Mouse (Mus musculus) liver, adult (tissue): ENCODE measurements at regions not wholly inside any gene's neighbourhood (a gene's known extent, or its start where the extent isn't known, plus 50 kb on each side); places are given as distances from the start of the nearest gene placed in this dataset.

Source experiments
- GATA4 ChIP-seq: IDR thresholded peaks from 2 replicates; pipeline ENCODE4 v1.6.1; 2014; ENCODE audit warnings: mild to moderate bottlenecking, low read length; ENCODE audit not compliant: insufficient replicate concordance

- TF ChIP-seq GATA4, result no peak
Observed at GRCm38 (mm10) chr11:43952151-43952550, 51.1 kb upstream of the Adra1b start.

GRCm38 (mm10) chr11:43958241-43958975, 57.4 kb upstream of the Adra1b start:
- no peak for TF ChIP-seq GATA4

GRCm38 (mm10) chr11:43958976-43959315, 57.9 kb upstream of the Adra1b start:
- TF ChIP-seq GATA4, result no peak

GRCm38 (mm10) chr11:43960348-43961105, 59.5 kb upstream of the Adra1b start:
- no peak for TF ChIP-seq GATA4

GRCm38 (mm10) chr11:43961398-43962070, 60.5 kb upstream of the Adra1b start:
- no peak for TF ChIP-seq GATA4

- no peak for TF ChIP-seq GATA4
Observed at GRCm38 (mm10) chr11:43967764-43968163, 66.8 kb upstream of the Adra1b start.

GRCm38 (mm10) chr11:43971886-43972285, 70.9 kb upstream of the Adra1b start:
- TF ChIP-seq GATA4, result no peak

GRCm38 (mm10) chr11:43976024-43976423, 75.0 kb upstream of the Adra1b start:
- TF ChIP-seq GATA4, result no peak

GRCm38 (mm10) chr11:43979406-43979805, 78.4 kb upstream of the Adra1b start:
- TF ChIP-seq GATA4, result no peak

- TF ChIP-seq GATA4, result no peak
Observed at GRCm38 (mm10) chr11:43980444-43980843, 79.4 kb upstream of the Adra1b start.

- no peak for TF ChIP-seq GATA4
Observed at GRCm38 (mm10) chr11:43989911-43990430, 89.0 kb upstream of the Adra1b start.

GRCm38 (mm10) chr11:43992011-43992471, 91.0 kb upstream of the Adra1b start:
- TF ChIP-seq GATA4, result no peak

- TF ChIP-seq GATA4, result no peak
Observed at GRCm38 (mm10) chr11:43998046-43998725, 97.2 kb upstream of the Adra1b start.

- no peak for TF ChIP-seq GATA4
Observed at GRCm38 (mm10) chr11:44000056-44000455, 99.0 kb upstream of the Adra1b start.
